Comparison of ENCODE assay signal across 16 mouse cellular contexts in the genomic region with DNA sequence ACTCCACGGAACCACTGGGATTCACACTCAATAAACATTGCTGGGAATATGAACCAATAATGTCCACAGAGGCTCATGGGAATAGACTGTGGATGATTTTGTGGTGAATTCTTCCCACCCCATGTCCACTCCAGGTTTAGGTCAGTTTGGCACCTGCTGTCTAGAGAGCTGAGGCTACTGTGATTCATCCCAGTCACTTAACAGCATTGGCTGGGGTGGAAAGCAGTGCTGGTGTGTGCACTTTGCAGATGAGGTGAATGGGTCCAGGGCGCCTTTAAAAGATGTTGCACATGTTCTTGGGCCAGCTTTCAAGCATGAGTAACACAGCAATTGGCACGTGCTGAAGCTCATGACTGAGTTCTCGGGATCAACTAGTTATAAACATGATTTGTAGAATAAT.
"Had no signal": no experiment of that assay in that cellular context is flagged by ENCODE, and none has a peak within 500 bp of the region (broad histone marks: within the 10 kb centered on the region; RNA-seq: fewer than 3 reads in every experiment).

No protein-coding gene starts in this region.

- H3K4me2 ChIP-seq: limb, embryonic 12.5 days; limb, embryonic 15.5 days; liver, embryonic 12.5 days; liver, embryonic 15.5 days; lung, embryonic 15.5 days; midbrain, embryonic 13.5 days had no signal

- H3K36me3 ChIP-seq: limb, embryonic 12.5 days; limb, embryonic 15.5 days; liver, embryonic 12.5 days; liver, embryonic 15.5 days; lung, embryonic 15.5 days; midbrain, embryonic 10.5 days; midbrain, embryonic 13.5 days had no signal

- H3K27me3 ChIP-seq: limb, embryonic 15.5 days; liver, embryonic 12.5 days; liver, embryonic 15.5 days; lung, embryonic 15.5 days; megakaryocyte, embryonic 14.5 days; midbrain, embryonic 13.5 days had no signal

- H3K4me3 ChIP-seq: limb, embryonic 12.5 days; limb, embryonic 15.5 days; liver, embryonic 12.5 days; liver, embryonic 15.5 days; lung, embryonic 15.5 days; megakaryocyte, embryonic 14.5 days; midbrain, embryonic 10.5 days; midbrain, embryonic 13.5 days had no signal

- DNase-seq: kidney, adult 2 months; kidney, postnatal 36 days; left cerebral cortex, postnatal 4 days; lung, adult 18-20 months; lung, postnatal 10 days; lung, postnatal 36 days; thymus, adult 18-20 months; thymus, postnatal 36 days had no signal
